Mouse (Mus musculus) brain, embryonic 14.5 days (tissue): ENCODE results near the gene Mpp2.

Experiments used
- CTCF ChIP-seq: fragments of 200-500 bp; IDR thresholded peaks from 2 replicates; pipeline ENCODE4 v1.5.1; 2012; ENCODE audit warnings: inconsistent platforms, mild to moderate bottlenecking, moderate library complexity, borderline replicate concordance; ENCODE audit not compliant: insufficient read depth, insufficient read length; ENCODE audit errors: extremely low read depth
- POLR2A ChIP-seq: fragments of 200-500 bp; IDR thresholded peaks from 2 replicates; pipeline ENCODE4 v1.6.1; 2012; ENCODE audit warnings: mild to moderate bottlenecking, inconsistent platforms, borderline replicate concordance; ENCODE audit not compliant: poor library complexity, insufficient read depth, insufficient read length, severe bottlenecking; ENCODE audit errors: extremely low read depth

- TF ChIP-seq CTCF (no peak), POLR2A (no peak)
These were observed 36.4 kb downstream of the Mpp2 start for GRCm38 (mm10) chr11:102051954-102052353.
